Mouse (Mus musculus): ENCODE results near the gene Nrp2. TPM values are rescaled to one million over a fixed set of nuclear protein-coding genes. Genes with fewer than 3 reads are reported as not detected.

Gene Nrp2
- polyA plus RNA-seq, 1 experiment from 2014 or later: 160 TPM

DNA sequence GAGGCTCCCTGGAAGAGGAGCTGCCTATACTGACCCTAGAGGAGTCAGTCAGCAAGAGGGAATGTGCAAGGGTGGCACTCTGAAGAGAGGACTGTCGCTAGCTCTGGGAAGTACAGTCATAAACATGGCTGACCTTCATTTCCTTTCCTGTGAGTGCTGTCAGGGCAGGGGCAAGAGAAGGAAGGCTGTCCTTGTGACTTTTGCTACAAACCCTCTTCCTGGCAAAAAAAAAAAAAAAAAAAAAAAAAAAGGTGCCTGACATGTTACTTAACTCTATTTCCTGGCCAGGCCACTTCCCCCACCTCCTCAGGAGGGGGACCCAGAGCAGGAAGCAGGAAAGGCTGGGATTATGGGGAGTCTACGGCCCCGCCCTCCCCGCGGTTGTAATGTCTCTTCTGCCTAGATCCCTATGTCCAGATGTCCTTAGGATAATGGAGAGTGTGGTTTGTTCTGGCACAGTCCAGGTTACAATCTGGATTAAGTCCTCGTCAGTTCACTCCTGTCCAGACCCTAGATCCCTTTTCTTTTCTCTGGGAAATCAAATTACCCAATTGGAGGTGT, 21.5 kb downstream of the Nrp2 start:
- H3K27ac ChIP-seq: peak overlapping the region; percentile 99
- peaks cover 15% of the 10 kb centered on the region; the same call in 1 of the 2 replicates for H3K36me3 ChIP-seq (ENCODE audit: inconsistent target)
- 11% methylated on average over 6 of the region's 6 CpGs for WGBS (ENCODE audit: missing documents)
- H3K4me3 ChIP-seq (ENCODE audit: inconsistent target): no peak overlapping the region; the same call in 1 of the 2 replicates
- H3K79me2 ChIP-seq (ENCODE audit: inconsistent target): peaks cover 77% of the 10 kb centered on the region

DNA sequence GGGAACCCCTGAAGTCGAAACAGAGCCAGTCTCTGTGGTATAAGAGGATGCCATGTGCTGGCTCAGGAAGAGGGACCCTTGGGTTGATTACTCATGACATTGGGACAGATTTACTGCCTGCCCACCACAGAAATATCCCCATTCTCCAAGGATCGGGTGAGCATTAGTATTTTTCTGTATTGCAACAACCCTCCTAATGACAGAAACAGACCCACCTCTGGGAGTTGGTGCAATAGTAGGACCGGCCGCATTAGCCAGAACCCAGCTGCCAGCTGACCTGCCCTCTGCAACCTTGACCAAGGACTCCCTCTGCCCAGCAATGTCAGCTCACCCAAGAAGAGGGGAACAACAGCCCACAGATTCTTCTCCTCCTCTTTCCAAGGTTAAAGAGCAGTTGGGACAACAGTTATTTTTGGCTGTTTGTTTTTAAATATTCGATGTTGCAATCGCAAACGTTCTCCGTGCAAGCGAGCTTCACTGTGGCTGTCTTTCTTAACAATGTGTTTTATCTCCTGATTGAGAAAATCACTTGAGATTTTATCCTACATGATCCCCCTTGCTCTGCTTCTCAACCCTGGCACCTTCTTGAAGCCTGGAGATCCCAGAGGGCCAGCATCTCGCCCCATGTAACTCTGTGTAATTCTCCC, 22.1 kb downstream of the Nrp2 start:
- WGBS (ENCODE audit: missing documents): 23% methylated on average over 10 of the region's 10 CpGs
- Histone ChIP-seq H3K36me3 (ENCODE audit: inconsistent target) (peaks cover 15% of the 10 kb centered on the region; the same call in 1 of the 2 replicates), H3K79me2 (ENCODE audit: inconsistent target) (peaks cover 82% of the 10 kb centered on the region), H3K4me3 (ENCODE audit: inconsistent target) (no peak overlapping the region; the same call in 1 of the 2 replicates), H3K27ac (peak overlapping the region; percentile 99)

DNA sequence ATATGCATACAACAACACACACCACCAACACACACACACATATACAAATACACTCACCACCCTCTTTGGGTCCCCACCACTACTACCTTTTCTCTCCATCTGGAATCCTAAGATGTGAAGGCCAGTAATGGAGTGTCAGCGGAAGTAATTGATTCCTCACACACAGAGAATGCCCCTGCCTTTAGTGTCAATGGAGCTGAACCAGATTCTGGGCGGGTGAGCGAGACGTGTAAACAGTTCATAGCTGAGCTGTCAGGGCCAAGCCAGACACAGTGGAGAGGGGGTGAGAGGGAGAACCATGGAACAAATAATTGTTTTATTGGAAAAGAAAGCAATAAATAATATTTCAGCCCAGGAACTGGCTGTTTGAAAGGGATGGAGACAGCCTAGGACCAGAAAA, 24.1 kb downstream of the Nrp2 start:
- Histone ChIP-seq H3K27ac (no peak overlapping the region), H3K36me3 (ENCODE audit: inconsistent target) (peaks cover 29% of the 10 kb centered on the region; the same call in 1 of the 2 replicates), H3K79me2 (ENCODE audit: inconsistent target) (peaks cover 97% of the 10 kb centered on the region), H3K4me3 (ENCODE audit: inconsistent target) (no peak overlapping the region)
- 98% methylated on average over 4 of the region's 4 CpGs for WGBS (ENCODE audit: missing documents)

DNA sequence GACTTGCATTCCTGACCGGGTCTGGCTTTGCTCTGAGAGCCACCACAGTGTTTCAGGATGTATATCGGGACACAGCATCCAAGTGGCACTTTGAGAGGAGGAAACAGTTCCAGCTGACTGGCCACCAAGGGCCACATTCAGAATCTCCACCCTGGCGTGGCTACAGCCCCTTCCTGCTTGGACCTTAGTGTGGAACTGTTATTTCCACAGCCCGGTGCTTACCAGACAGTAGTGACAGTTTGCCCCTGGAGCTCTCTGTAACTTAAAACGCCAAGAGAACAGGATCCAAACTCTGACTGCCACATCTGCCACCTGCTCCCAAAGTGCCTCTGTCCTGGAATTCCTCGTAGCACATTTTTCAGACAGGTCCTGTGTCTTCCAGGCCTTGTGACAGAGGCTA, 25.3 kb downstream of the Nrp2 start:
- Histone ChIP-seq H3K79me2 (ENCODE audit: inconsistent target) (peaks cover 97% of the 10 kb centered on the region), H3K36me3 (ENCODE audit: inconsistent target) (peaks cover 17% of the 10 kb centered on the region; the same call in 1 of the 2 replicates), H3K4me3 (ENCODE audit: inconsistent target) (no peak overlapping the region), H3K27ac (no peak overlapping the region)
- 72% methylated on average over 6 of the region's 6 CpGs for WGBS (ENCODE audit: missing documents)

DNA sequence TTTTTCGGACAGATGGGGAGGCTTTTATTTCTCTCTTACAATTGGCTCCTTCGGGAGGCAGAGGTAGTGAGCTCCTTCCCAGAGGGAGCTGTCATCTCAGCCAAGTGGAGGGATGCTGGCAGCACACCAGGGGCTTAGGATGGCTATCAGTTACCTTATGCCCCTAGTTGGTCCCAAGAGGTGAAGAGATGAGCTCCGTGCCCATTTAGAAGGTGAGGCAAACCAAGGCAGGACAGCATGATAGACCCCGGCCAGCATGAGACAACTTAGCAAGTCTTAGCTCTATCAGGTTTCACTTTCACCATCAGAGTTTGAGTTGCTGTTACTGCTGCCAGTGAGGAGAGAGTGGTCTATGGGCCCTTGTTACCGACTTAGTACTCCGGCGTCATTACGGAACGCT, 25.8 kb downstream of the Nrp2 start:
- 76% methylated on average over 9 of the region's 9 CpGs for WGBS (ENCODE audit: missing documents)
- no peak overlapping the region for H3K4me3 ChIP-seq (ENCODE audit: inconsistent target)
- no peak overlapping the region for H3K27ac ChIP-seq
- 0 out of 2 replicates have a peak, but pooled peaks cover 13% of the 10 kb centered on the region for H3K36me3 ChIP-seq (ENCODE audit: inconsistent target)
- H3K79me2 ChIP-seq (ENCODE audit: inconsistent target): peaks cover 97% of the 10 kb centered on the region

DNA sequence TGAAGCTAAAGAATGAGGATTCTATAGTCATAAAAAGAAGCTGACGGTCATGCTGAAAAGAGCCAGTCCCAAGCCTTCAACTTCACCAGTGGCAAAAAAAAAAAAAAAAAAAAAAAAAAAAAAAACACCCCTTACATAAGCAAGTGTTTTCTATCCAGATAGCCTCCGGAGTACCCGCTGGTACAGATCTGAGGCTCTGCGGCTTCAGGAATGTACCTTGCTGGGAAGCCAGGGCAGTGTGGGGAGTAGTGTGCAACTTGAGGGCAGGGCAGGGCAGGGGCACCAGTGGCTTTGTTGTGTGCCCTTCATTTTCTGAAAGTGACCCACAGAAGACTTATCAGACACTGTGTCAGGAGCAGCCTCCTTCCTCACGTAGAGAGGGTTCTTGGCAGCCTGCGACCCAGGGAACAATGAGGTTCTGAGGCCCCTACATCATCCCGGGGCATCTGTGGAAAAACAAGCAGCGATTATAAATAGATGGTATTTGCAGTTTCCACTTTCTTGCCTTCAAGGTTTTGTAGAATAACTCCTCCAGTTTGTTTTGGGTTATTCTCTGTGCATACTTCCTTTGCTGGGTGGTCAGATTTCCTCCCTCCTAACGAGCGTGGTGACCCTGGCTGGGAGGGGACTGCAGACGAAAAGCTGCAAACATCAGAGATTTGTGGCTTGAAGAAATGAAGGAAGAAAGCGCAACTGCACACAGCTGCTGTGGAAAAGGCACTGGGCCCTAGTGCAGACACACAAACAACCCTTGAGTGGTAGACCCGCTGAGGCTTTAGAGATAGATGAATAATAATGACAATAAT, 26.5 kb downstream of the Nrp2 start:
- 0 out of 2 replicates have a peak overlapping the region, but pooled peaks have one; percentile 1 for H3K27ac ChIP-seq
- peaks cover 13% of the 10 kb centered on the region; the same call in 1 of the 2 replicates for H3K36me3 ChIP-seq (ENCODE audit: inconsistent target)
- 35% methylated on average over 11 of the region's 13 CpGs for WGBS (ENCODE audit: missing documents)
- peaks cover 100% of the 10 kb centered on the region for H3K79me2 ChIP-seq (ENCODE audit: inconsistent target)
- no peak overlapping the region for H3K4me3 ChIP-seq (ENCODE audit: inconsistent target)

DNA sequence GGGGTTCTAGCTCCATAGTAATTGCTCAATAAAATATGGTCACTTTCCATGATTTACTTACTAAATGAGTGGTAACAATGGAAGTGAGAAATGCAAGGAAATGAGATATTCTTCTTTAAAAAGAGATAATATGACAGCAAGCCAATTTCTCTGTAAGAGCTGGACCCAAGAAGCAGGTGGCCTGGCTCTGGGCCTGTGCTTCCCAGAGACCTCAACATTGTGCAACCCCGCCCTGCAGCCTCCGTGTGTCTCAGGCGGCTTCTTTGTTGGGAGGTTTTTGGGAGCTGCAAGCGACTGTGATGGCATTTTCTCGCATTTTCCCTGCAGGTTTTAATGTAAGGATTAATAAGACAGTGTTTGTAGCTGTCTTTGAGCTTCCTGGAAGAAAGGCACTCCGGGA, 29.0 kb downstream of the Nrp2 start:
- Histone ChIP-seq H3K4me3 (ENCODE audit: inconsistent target) (no peak overlapping the region), H3K36me3 (ENCODE audit: inconsistent target) (peaks cover 13% of the 10 kb centered on the region; the same call in 1 of the 2 replicates), H3K79me2 (ENCODE audit: inconsistent target) (peaks cover 100% of the 10 kb centered on the region), H3K27ac (no peak overlapping the region)
- 62% methylated on average over 6 of the region's 6 CpGs for WGBS (ENCODE audit: missing documents)

DNA sequence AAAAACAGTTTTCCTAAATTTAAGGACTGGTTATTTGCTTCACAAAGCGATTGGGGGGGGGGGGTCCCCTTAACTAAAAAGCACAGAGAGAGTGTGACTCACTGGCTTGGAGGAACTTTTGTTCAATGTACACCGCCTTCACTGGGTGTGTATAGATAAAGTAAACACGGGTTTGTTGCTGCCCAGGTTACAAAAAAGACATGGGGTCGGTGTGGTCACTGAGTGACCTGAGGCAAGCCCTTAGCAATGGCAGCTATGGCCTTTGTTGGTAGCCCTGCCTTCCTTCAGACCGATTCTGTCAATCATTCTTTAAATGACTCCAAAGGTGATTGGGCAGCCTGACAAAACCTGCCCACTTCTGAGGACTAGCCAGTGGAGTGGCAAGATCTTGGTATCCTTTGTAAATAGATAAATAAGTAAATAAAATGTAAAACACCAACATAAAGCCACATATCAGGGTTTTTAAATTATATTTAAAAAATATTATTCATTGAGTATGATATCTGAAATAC, 31.4 kb downstream of the Nrp2 start:
- H3K79me2 ChIP-seq (ENCODE audit: inconsistent target): peaks cover 100% of the 10 kb centered on the region
- H3K27ac ChIP-seq: no peak overlapping the region
- 93% methylated on average over 5 of the region's 5 CpGs for WGBS (ENCODE audit: missing documents)
- no peak overlapping the region for H3K4me3 ChIP-seq (ENCODE audit: inconsistent target)
- peaks cover 30% of the 10 kb centered on the region; the same call in 1 of the 2 replicates for H3K36me3 ChIP-seq (ENCODE audit: inconsistent target)

DNA sequence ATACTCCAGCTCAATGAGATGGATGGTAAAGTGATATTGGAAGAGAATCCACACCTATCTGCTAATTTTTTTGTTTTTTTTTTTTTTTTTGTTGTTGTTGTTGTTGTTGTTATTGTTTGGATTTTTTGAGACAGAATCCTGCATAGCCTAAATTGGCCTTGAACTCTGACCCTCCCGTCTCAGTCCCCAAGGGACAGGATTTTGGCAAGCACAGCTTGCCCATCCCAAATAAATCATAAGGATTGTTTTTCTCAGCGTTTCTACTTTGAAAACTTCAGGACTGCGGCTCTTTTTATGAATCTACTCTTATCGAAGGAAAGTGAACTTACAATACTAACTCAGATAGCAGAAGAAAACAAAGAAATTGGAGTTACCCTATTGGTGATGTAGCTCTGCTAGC, 31.9 kb downstream of the Nrp2 start:
- WGBS (ENCODE audit: missing documents): 97% methylated on average over 4 of the region's 4 CpGs
- H3K79me2 ChIP-seq (ENCODE audit: inconsistent target): peaks cover 100% of the 10 kb centered on the region

DNA sequence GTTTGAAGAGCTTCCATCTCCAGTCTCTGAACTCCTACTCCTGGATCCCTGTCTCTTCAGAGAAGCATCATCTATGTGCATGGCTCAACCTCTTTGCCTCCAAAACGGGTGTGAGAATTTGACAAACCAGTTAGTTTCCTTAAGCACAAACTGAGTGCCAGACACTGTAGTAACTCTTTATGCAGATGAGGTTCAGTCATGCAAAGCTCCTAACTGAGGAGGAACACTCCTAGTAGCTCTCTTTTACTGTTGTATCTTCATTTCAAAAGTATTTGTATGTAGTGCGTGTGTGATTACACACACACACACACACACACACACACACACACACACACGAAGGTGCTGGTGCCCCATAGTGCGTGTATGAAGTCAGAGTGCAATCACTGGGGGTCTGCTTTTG, 32.8 kb downstream of the Nrp2 start:
- H3K4me3 ChIP-seq (ENCODE audit: inconsistent target): no peak overlapping the region
- 90% methylated on average over 2 of the region's 4 CpGs for WGBS (ENCODE audit: missing documents)
- peaks cover 39% of the 10 kb centered on the region for H3K36me3 ChIP-seq (ENCODE audit: inconsistent target)
- H3K79me2 ChIP-seq (ENCODE audit: inconsistent target): peaks cover 100% of the 10 kb centered on the region
- 0 out of 2 replicates have a peak overlapping the region, but pooled peaks have one; percentile 13 for H3K27ac ChIP-seq

More for the DNA sequence above, 31.9 kb downstream of the Nrp2 start:
- peaks cover 35% of the 10 kb centered on the region for H3K36me3 ChIP-seq (ENCODE audit: inconsistent target)
- no peak overlapping the region for H3K27ac ChIP-seq
- H3K4me3 ChIP-seq (ENCODE audit: inconsistent target): no peak overlapping the region

DNA sequence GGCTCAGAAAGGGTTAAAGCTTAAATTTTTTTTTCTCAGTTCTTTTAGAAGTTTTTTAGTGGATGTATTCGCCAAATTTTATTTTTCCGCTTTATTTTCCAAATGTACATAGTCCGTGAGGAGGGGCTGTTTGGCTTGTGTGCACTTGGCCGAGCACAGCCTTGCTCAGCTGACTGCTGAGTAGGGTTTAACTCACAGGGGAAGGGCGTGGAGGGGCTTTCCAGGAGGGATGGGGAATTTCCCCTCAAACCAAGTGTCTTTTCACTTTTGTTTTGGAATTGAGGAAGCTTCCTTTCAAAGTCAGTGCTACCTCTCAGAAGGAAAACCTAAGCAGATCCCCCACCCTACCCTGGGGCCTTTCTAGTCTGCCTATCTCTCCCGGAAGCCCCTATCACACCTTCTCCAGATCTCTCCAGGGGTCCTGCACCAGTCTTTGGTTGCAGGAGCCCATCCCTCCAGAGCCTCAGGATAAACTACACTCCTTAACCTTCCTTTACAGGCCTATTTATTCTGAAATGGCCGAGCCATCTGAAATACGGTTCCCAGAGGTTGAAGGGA, 33.4 kb downstream of the Nrp2 start:
- Histone ChIP-seq H3K27ac (0 out of 2 replicates have a peak overlapping the region, but pooled peaks have one; percentile 13), H3K4me3 (ENCODE audit: inconsistent target) (no peak overlapping the region), H3K36me3 (ENCODE audit: inconsistent target) (peaks cover 38% of the 10 kb centered on the region), H3K79me2 (ENCODE audit: inconsistent target) (peaks cover 100% of the 10 kb centered on the region)
- WGBS (ENCODE audit: missing documents): 81% methylated on average over 8 of the region's 8 CpGs

DNA sequence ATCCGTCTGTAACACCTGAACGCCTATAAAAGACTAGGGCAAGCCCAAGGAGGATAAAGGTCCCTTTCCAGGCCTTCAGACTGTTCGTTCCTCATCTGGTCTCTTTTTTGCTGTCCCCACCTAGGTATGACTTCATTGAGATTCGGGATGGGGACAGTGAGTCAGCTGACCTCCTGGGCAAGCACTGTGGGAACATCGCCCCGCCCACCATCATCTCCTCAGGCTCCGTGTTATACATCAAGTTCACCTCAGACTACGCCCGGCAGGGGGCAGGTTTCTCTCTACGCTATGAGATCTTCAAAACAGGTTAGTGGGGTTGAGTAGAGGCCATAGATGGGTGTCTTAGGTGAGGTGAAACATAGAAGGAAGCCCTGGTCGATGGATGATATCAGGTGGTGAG, 35.1 kb downstream of the Nrp2 start:
- H3K4me3 ChIP-seq (ENCODE audit: inconsistent target): no peak overlapping the region
- H3K27ac ChIP-seq: no peak overlapping the region
- 92% methylated on average over 9 of the region's 11 CpGs for WGBS (ENCODE audit: missing documents)
- peaks cover 51% of the 10 kb centered on the region for H3K36me3 ChIP-seq (ENCODE audit: inconsistent target)
- peaks cover 100% of the 10 kb centered on the region for H3K79me2 ChIP-seq (ENCODE audit: inconsistent target)

DNA sequence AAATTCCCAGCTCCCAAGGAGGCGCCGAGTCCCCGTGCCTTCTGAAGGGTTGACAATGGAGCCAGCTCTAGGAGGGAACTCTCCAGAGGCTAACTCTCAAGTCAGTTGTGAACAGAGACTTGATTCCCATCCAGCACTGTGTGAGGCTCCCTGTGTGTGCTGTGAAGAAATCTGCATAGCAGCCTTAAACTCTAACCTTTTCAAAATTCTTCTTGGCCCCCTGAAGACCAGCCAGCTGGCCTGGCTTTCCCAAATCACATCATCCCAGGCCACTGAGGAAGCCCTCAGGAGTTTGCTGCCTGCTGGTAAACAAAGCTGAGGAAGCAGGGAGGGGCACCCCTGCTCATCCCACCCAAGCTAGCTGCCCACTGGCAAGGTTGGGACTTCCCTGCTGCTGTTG, 39.0 kb downstream of the Nrp2 start:
- peaks cover 71% of the 10 kb centered on the region for H3K79me2 ChIP-seq (ENCODE audit: inconsistent target)
- no peak overlapping the region for H3K27ac ChIP-seq
- H3K4me3 ChIP-seq (ENCODE audit: inconsistent target): no peak overlapping the region
- peaks cover 89% of the 10 kb centered on the region for H3K36me3 ChIP-seq (ENCODE audit: inconsistent target)
- 100% methylated on average over 3 of the region's 3 CpGs for WGBS (ENCODE audit: missing documents)

DNA sequence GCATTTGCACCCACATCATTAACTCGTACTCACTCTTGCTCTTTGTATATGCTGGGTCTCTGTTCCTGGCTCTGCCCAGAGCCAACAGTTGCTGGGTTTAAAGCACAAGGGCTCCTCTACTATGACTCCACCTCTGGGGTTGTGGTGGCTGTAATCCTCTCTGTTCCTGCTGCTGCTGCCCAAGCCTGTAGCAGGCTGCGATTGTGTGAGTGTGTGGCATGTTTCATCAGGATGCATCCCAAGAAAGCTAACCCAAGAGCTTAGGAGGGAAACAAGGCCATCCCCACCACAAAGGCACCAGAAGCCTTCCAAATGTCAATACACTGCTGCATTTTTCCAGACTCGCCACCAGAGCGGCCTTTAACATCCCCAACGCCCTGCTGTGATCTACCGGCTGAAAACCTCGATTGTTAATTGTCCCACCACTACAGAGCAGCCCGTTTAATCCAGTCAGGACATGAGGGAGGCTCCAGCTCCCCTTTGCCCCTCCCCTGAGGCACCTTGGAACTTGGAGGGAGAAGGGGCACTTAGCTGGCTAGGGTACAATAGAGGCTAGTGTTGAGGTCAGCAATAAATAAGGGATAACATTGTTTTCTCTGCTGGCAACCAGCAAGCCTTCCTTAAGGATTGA, 40.1 kb downstream of the Nrp2 start:
- Histone ChIP-seq H3K36me3 (ENCODE audit: inconsistent target) (peaks cover 93% of the 10 kb centered on the region), H3K27ac (no peak overlapping the region), H3K4me3 (ENCODE audit: inconsistent target) (no peak overlapping the region), H3K79me2 (ENCODE audit: inconsistent target) (peaks cover 60% of the 10 kb centered on the region)
- 84% methylated on average over 8 of the region's 8 CpGs for WGBS (ENCODE audit: missing documents)

Measured in macrophage (primary cell).